Mouse (Mus musculus) myocyte (in vitro differentiated cells): ENCODE results near the gene Stxbp2.

Experiments
- CEBPB ChIP-seq: IDR thresholded peaks from 2 replicates; pipeline ENCODE4 v1.6.1; 2011; ENCODE audit warnings: mild to moderate bottlenecking, moderate library complexity; ENCODE audit not compliant: poor library complexity, insufficient read depth, severe bottlenecking
- E2F4 ChIP-seq: IDR thresholded peaks from one replicate; pipeline ENCODE4 v1.6.1; 2011; ENCODE audit warnings: mild to moderate bottlenecking, control low read depth, moderate library complexity; ENCODE audit not compliant: insufficient read depth
- MAX ChIP-seq: IDR thresholded peaks from one replicate; pipeline ENCODE4 v1.6.1; 2011; ENCODE audit warnings: low read depth, mild to moderate bottlenecking, control low read depth
- MYOG ChIP-seq, 3 experiments: IDR thresholded peaks; one replicate each; pipeline ENCODE4 v1.6.1; 2011; ENCODE audit warnings: control low read depth in 2 of 3, low read depth in 2 of 3, mild to moderate bottlenecking in 2 of 3; ENCODE audit not compliant: insufficient read length in 2 of 3, control insufficient read depth in 1 of 3, insufficient read depth in 1 of 3
- POLR2A ChIP-seq: IDR thresholded peaks from one replicate; pipeline ENCODE4 v1.6.1; 2011; ENCODE audit warnings: low read depth, mild to moderate bottlenecking, control low read depth, moderate library complexity; ENCODE audit not compliant: insufficient read length
- TCF12 ChIP-seq: IDR thresholded peaks from one replicate; pipeline ENCODE4 v1.6.1; 2011; ENCODE audit warnings: mild to moderate bottlenecking, control low read depth; ENCODE audit not compliant: poor library complexity, insufficient read depth, severe bottlenecking
- USF1 ChIP-seq: IDR thresholded peaks from one replicate; pipeline ENCODE4 v1.6.1; 2011; ENCODE audit warnings: low read depth, mild to moderate bottlenecking, control low read depth, moderate library complexity

GRCm38 (mm10) chr8:3628014-3628413 lies 2.7 kb upstream of the Stxbp2 start:
- no peak for TF ChIP-seq TCF12
- no peak for TF ChIP-seq POLR2A
- TF ChIP-seq MAX = no peak
- TF ChIP-seq USF1 = no peak
- no peak for TF ChIP-seq E2F4
- TF ChIP-seq MYOG (IDR thresholded peaks at IDR 0.05; ENCODE audit: control insufficient read depth in 1 of 3, insufficient read depth in 1 of 3, insufficient read length in 2 of 3, low read depth in 2 of 3) = no peak
- TF ChIP-seq CEBPB = no peak
